Mouse (Mus musculus) spleen, adult 10 weeks (tissue): ENCODE results near the gene Ccl27b. TPM values are rescaled to one million over a fixed set of nuclear protein-coding genes. Genes with fewer than 3 reads are reported as not detected.

ENCODE experiments used
- polyA plus RNA-seq: library from polyadenylated mRNA; stranded (reverse); fragments of 350-450 nt; fragmentation: Illumina TruSeq; extraction: RNeasy Lipid Tissue Mini Kit (QIAGEN cat#74804); gene quantifications from one replicate; pipeline ENCODE4 v1.2.3, GENCODE M21; 2015; ENCODE audit warnings: low replicate concordance; ENCODE audit not compliant: insufficient read depth

The Ccl27b gene
- polyA plus RNA-seq: not detected

GRCm38 (mm10) chr4:42654951-42655350 lies at the start of gene Ccl27b:
Ccl27b (plus strand) TSS chr4:42655251.

GRCm38 (mm10) chr4:42611895-42612294 lies 43.2 kb upstream of the Ccl27b start, which contains the start of gene Gm10591:
Gm10591 (plus strand) TSS chr4:42612195.

GRCm38 (mm10) chr4:42629419-42629818 lies 25.6 kb upstream of the Ccl27b start, which contains the start of gene Gm2564:
Gm2564 (plus strand) TSS chr4:42629719.

GRCm38 (mm10) chr4:42661793-42662192 lies 6.7 kb downstream of the Ccl27b start, which contains the start of gene Il11ra2:
Il11ra2 (minus strand) TSS chr4:42661893.

Other genes starting within 250 kb of the Ccl27b start
- gene Gm21586, start 215.9 kb upstream of the Ccl27b start, polyA plus RNA-seq: not detected
- gene Gm2163, start 188.5 kb upstream of the Ccl27b start, polyA plus RNA-seq: 0.21 TPM
- gene Fam205a2, start 127.1 kb upstream of the Ccl27b start, polyA plus RNA-seq: not detected
- gene Gm10591, start 43.1 kb upstream of the Ccl27b start, polyA plus RNA-seq: not detected
- gene Gm2564, start 25.5 kb upstream of the Ccl27b start, polyA plus RNA-seq: 93.8 TPM
- not detected for gene Il11ra2, start 6.6 kb downstream of the Ccl27b start, polyA plus RNA-seq
- not detected for gene 4930578G10Rik, start 80.3 kb downstream of the Ccl27b start, polyA plus RNA-seq
- gene Ccl19, start 101.3 kb downstream of the Ccl27b start, polyA plus RNA-seq: 137 TPM
- gene Ccl21a, start 118.7 kb downstream of the Ccl27b start, polyA plus RNA-seq: 506 TPM
- gene Fam205a1, start 198.6 kb downstream of the Ccl27b start, polyA plus RNA-seq: 0.07 TPM
- not detected for gene Gm12394, start 201.5 kb downstream of the Ccl27b start, polyA plus RNA-seq
- not detected for gene Fam205c, start 219.0 kb downstream of the Ccl27b start, polyA plus RNA-seq